Mouse (Mus musculus): ENCODE results near the gene Kifc3. TPM values are rescaled to one million over a fixed set of nuclear protein-coding genes. Genes with fewer than 3 reads are reported as not detected.

The Kifc3 gene
- polyA plus RNA-seq, 1 experiment from 2014 or later: 19.4 TPM

DNA sequence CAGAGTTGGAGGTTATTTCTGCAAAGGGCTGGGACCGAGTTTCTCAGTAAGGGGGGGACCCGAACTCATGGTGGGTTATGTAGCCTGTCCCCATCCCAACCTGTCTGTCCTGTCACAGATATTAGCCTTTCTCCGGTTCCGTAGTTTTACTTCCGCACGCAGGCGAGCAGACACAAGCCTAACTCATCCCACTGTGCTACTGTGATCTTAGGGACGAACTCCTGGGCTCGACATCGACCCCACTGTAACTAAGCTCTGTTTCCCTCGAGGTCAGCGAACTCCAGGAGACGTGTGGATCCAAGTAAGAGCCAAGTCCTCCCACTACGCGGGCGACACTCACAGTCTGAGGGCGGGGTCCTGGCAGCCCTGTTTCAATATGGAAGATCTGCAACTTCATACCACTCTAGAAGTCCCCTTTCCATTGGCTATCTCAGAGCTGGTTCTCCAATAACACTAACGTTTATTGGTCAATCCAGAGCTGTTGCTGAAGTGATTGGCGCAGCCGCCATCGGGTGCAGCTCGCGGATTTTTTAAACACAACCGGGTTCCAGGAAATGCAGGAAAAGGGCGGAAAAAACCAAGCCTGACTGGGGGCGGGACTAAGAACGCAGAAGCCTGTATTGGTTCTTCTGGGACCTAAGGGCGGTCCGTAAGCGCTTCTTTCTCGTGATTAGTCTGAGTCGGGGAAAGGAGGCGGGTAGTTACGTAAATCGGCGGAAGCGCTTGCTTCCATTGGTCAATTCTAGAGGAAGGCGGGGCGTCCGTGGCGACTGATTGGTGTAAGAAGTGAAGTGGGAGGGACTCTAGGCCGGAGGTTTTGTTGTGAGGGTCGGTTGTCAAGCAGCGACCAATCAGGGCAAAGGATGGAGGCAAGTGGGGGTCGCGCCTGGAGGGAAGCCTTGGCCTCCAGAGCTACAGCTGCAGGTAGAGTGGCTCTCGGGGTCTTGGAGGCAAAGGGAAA lies 122.0 kb downstream of the Kifc3 start, which contains the start of gene Katnb1:
Gene Katnb1, plus strand, starts transcription at position 806 of the 961 bp plus-strand sequence.
- ATAC-seq (ENCODE audit: low FRiP score, low TSS enrichment) (peak; percentile 97), DNase-seq (peak; percentile 99)
- H3K27ac ChIP-seq (replicated peaks; ENCODE audit: low read depth, low read length): peak within 1 kb of the TSS; percentile 80
- H3K4me1 ChIP-seq (ENCODE audit: control insufficient read depth, insufficient read depth, low read length): peaks cover 11% of the 10 kb centered on the region
- peaks cover 27% of the 10 kb centered on the region for H3K36me3 ChIP-seq (ENCODE audit: control insufficient read depth, insufficient read depth, low read length)
- peak within 1 kb of the TSS; percentile 70 for H3K9ac ChIP-seq (replicated peaks; ENCODE audit: low read length)
- peak within 1 kb of the TSS; percentile 64 for H3K4me3 ChIP-seq (replicated peaks; ENCODE audit: low read depth, low read length)
- H3K9me3 ChIP-seq (ENCODE audit: control insufficient read depth, low read length): no peaks in the 10 kb centered on the region
- H3K27me3 ChIP-seq (ENCODE audit: control insufficient read depth, insufficient read depth, low read length): no peaks in the 10 kb centered on the region
- H3K4me2 ChIP-seq (ENCODE audit: low read length): peak within 1 kb of the TSS; percentile 94
- under 1% methylated on average over 47 of the region's 47 CpGs for WGBS

DNA sequence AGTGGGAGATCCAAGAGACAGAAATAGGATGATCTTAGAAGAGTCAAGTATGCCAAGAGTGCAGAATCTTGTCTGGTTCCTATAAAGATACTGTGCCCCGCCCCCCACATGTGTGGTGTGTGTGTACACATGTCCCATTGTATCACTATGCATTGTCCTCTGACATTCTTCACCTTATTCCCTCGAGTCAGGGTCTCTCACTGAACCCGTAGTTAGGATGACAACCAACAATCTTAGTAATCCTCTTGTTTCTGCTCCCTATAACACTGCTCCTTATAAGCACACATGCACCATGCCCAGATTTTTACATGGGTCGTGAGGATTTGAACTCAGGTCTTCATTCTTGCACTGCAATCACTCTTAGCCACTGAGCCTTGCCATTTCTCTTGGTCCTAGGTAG lies 123.3 kb downstream of the Kifc3 start:
- WGBS: 85% methylated on average over 4 of the region's 4 CpGs
- H3K9ac ChIP-seq (replicated peaks; ENCODE audit: low read length): no peak overlapping the region
- H3K4me1 ChIP-seq (ENCODE audit: control insufficient read depth, insufficient read depth, low read length): peaks cover 11% of the 10 kb centered on the region
- H3K9me3 ChIP-seq (ENCODE audit: control insufficient read depth, low read length): no peaks in the 10 kb centered on the region
- no peak overlapping the region for H3K27ac ChIP-seq (replicated peaks; ENCODE audit: low read depth, low read length)
- peaks cover 15% of the 10 kb centered on the region for H3K36me3 ChIP-seq (ENCODE audit: control insufficient read depth, insufficient read depth, low read length)
- no peak overlapping the region for H3K4me3 ChIP-seq (replicated peaks; ENCODE audit: low read depth, low read length)
- H3K4me2 ChIP-seq (ENCODE audit: low read length): no peak overlapping the region
- no peak for ATAC-seq (ENCODE audit: low FRiP score, low TSS enrichment)
- H3K27me3 ChIP-seq (ENCODE audit: control insufficient read depth, insufficient read depth, low read length): no peaks in the 10 kb centered on the region
- DNase-seq: no peak

DNA sequence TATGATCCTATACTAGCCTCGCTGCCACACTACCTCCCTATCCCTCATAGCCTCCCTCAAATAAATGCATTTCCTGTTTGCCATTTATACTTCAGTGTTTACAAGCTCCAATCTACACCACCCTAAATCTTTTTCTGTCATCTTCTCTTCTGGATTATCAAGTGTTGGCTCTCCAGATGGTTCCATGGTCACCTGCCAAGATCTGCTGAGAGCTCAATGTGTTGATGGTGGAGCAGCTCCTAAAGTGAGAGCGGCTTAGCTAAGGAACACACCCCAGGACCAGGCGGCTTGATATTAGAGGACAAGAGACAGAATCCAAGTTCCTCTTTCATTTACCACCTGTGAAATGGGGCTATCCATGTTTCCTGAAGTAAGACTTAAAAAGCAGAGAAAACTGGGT lies 124.6 kb downstream of the Kifc3 start:
- Histone ChIP-seq H3K36me3 (ENCODE audit: control insufficient read depth, insufficient read depth, low read length) (0 out of 2 replicates have a peak, but pooled peaks cover 5% of the 10 kb centered on the region), H3K4me3 (replicated peaks; ENCODE audit: low read depth, low read length) (no peak overlapping the region), H3K9me3 (ENCODE audit: control insufficient read depth, low read length) (no peaks in the 10 kb centered on the region), H3K27me3 (ENCODE audit: control insufficient read depth, insufficient read depth, low read length) (no peaks in the 10 kb centered on the region), H3K4me1 (ENCODE audit: control insufficient read depth, insufficient read depth, low read length) (peaks cover 11% of the 10 kb centered on the region), H3K4me2 (ENCODE audit: low read length) (no peak overlapping the region), H3K9ac (replicated peaks; ENCODE audit: low read length) (no peak overlapping the region), H3K27ac (replicated peaks; ENCODE audit: low read depth, low read length) (no peak overlapping the region)
- ATAC-seq (ENCODE audit: low FRiP score, low TSS enrichment) (no peak), DNase-seq (no peak)
- 83% methylated on average over 3 of the region's 3 CpGs for WGBS

DNA sequence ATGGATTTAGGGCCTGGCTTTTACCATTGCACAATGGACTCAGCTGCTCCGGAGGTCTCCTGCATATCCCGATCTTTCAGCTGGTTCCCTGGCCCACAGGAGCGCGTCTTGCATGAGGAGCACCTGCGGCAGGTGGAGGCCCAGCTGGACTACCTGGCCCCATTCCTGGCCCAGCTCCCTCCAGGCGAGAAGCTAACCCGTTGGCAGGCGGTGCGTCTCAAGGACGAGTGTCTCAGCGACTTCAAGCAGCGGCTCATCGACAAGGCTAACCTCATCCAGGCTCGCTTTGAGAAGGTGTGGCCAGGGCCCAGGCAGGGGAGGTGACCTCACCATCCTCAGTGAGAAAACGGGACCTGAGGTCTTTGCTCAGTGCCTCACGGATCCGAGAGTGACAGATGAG lies 126.5 kb downstream of the Kifc3 start:
- Histone ChIP-seq H3K4me1 (ENCODE audit: control insufficient read depth, insufficient read depth, low read length) (0 out of 2 replicates have a peak, but pooled peaks cover 3% of the 10 kb centered on the region), H3K27me3 (ENCODE audit: control insufficient read depth, insufficient read depth, low read length) (no peaks in the 10 kb centered on the region), H3K9me3 (ENCODE audit: control insufficient read depth, low read length) (no peaks in the 10 kb centered on the region), H3K36me3 (ENCODE audit: control insufficient read depth, insufficient read depth, low read length) (no peaks in the 10 kb centered on the region), H3K4me2 (ENCODE audit: low read length) (no peak overlapping the region), H3K27ac (replicated peaks; ENCODE audit: low read depth, low read length) (no peak overlapping the region), H3K4me3 (replicated peaks; ENCODE audit: low read depth, low read length) (no peak overlapping the region), H3K9ac (replicated peaks; ENCODE audit: low read length) (no peak overlapping the region)
- DNase-seq (no peak), ATAC-seq (ENCODE audit: low FRiP score, low TSS enrichment) (no peak)
- whole genome bisulfite sequencing: 81% methylated on average over 17 of the region's 17 CpGs

DNA sequence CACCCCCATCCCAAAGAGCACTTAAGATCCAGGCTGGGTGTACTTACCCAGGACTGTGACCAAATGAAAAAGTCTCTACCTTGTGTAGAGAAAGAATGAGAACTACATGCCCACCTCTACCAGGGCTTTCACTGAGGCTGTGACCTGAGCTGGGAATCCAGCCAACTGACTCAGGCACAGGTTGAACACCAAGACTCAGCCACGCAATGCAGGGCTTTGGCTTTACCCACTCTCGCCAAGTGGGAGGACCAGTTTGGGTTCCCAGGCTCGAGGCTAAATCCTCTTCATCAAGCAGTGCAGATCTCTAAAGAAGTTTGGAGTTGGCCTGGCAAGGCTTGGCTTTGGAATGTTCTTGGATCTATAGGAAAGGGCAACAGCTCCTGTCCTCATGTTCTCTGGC lies 127.1 kb downstream of the Kifc3 start:
- no peak for ATAC-seq (ENCODE audit: low FRiP score, low TSS enrichment)
- Histone ChIP-seq H3K9me3 (ENCODE audit: control insufficient read depth, low read length) (no peaks in the 10 kb centered on the region), H3K4me2 (ENCODE audit: low read length) (no peak overlapping the region), H3K36me3 (ENCODE audit: control insufficient read depth, insufficient read depth, low read length) (no peaks in the 10 kb centered on the region), H3K27ac (replicated peaks; ENCODE audit: low read depth, low read length) (no peak overlapping the region), H3K27me3 (ENCODE audit: control insufficient read depth, insufficient read depth, low read length) (no peaks in the 10 kb centered on the region), H3K9ac (replicated peaks; ENCODE audit: low read length) (no peak overlapping the region), H3K4me3 (replicated peaks; ENCODE audit: low read depth, low read length) (no peak overlapping the region), H3K4me1 (ENCODE audit: control insufficient read depth, insufficient read depth, low read length) (0 out of 2 replicates have a peak, but pooled peaks cover 3% of the 10 kb centered on the region)
- WGBS: 75% methylated on average over 3 of the region's 3 CpGs
- DNase-seq: no peak

DNA sequence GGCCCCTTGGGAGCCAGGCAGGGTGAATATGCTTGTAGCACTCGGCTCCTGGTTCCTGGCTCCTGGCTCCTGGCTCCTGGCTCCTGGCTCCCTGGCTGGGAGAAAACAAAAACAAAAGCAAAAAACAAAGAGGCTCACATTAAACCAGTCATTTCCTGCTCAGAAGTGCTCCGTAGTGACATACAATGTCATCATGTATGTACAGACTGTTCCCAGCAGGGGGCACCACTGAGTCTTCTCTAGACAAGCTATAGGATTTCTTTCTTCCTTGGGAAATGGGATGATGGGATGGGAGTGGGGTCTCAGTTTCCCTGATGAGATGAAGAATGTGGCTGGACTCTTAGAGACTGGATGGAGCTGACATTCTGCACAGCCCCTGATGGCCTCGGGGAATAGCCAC lies 135.0 kb downstream of the Kifc3 start:
- DNase-seq: peak; percentile 70
- Histone ChIP-seq H3K36me3 (ENCODE audit: control insufficient read depth, insufficient read depth, low read length) (no peaks in the 10 kb centered on the region), H3K27me3 (ENCODE audit: control insufficient read depth, insufficient read depth, low read length) (no peaks in the 10 kb centered on the region), H3K27ac (replicated peaks; ENCODE audit: low read depth, low read length) (no peak overlapping the region), H3K9me3 (ENCODE audit: control insufficient read depth, low read length) (no peaks in the 10 kb centered on the region), H3K4me1 (ENCODE audit: control insufficient read depth, insufficient read depth, low read length) (no peaks in the 10 kb centered on the region), H3K9ac (replicated peaks; ENCODE audit: low read length) (no peak overlapping the region), H3K4me2 (ENCODE audit: low read length) (no peak overlapping the region), H3K4me3 (replicated peaks; ENCODE audit: low read depth, low read length) (no peak overlapping the region)
- 62% methylated on average over 3 of the region's 3 CpGs for WGBS
- ATAC-seq (ENCODE audit: low FRiP score, low TSS enrichment): no peak

DNA sequence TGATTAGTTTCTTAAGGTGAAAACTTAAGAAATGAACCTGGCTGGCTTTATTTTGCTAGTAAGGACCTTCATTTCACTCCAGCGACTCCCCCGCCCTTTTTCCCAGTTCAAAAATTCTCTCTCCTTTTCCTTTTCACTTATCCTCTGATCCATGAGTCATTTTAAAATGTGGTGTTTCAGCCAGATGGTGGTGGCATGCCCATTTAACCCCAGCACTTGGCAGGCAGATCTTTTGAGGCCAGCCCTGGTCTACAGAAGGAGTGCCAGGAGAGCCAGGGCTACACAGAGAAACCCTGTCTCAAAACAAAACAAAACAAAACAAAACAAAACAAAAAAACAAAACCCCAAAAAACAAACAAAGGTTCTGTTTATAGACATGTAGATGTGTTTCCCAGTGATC lies 138.1 kb downstream of the Kifc3 start:
- Histone ChIP-seq H3K9ac (replicated peaks; ENCODE audit: low read length) (no peak overlapping the region), H3K4me3 (replicated peaks; ENCODE audit: low read depth, low read length) (no peak overlapping the region), H3K27ac (replicated peaks; ENCODE audit: low read depth, low read length) (no peak overlapping the region), H3K4me2 (ENCODE audit: low read length) (no peak overlapping the region), H3K36me3 (ENCODE audit: control insufficient read depth, insufficient read depth, low read length) (no peaks in the 10 kb centered on the region), H3K4me1 (ENCODE audit: control insufficient read depth, insufficient read depth, low read length) (no peaks in the 10 kb centered on the region), H3K27me3 (ENCODE audit: control insufficient read depth, insufficient read depth, low read length) (no peaks in the 10 kb centered on the region), H3K9me3 (ENCODE audit: control insufficient read depth, low read length) (no peaks in the 10 kb centered on the region)
- 93% methylated on average over 2 of the region's 2 CpGs for WGBS
- ATAC-seq (ENCODE audit: low FRiP score, low TSS enrichment) (no peak), DNase-seq (no peak)

DNA sequence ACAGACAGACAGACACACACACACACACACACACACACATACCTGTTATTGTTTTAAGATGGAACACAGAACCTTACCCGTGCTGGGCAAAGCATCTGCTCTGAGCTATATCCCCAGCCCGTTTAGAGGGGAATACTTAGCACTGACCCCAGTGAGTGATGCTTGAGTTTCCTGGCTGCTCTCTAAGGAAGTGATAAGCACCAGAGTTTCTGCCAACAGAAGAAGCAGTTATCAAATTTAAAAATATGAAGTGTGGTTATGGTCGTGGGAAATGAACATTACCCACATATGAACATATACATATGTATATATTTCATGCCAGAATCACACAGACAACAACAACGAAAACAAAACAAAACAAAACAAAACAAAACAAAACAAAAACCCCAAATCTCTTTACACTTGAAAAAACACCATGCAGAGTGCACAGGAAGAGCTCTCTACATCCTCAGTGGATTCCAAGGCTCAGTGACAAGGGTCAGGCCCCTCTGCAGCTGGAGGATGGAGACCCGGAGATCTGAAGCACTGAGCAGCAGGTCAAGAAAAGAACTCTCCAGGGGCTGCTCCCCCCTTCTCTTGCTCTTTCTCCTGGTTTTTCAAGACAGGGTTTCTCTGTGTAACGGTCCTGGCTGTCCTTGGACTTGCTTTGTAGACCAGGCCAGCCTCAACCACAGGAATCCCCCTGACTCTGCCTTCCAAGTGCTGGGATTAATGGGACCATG lies 142.6 kb downstream of the Kifc3 start:
- ATAC-seq (ENCODE audit: low FRiP score, low TSS enrichment): no peak
- H3K9me3 ChIP-seq (ENCODE audit: control insufficient read depth, low read length): no peaks in the 10 kb centered on the region
- H3K36me3 ChIP-seq (ENCODE audit: control insufficient read depth, insufficient read depth, low read length): no peaks in the 10 kb centered on the region
- H3K4me1 ChIP-seq (ENCODE audit: control insufficient read depth, insufficient read depth, low read length): no peaks in the 10 kb centered on the region
- no peak overlapping the region for H3K4me3 ChIP-seq (replicated peaks; ENCODE audit: low read depth, low read length)
- no peaks in the 10 kb centered on the region for H3K27me3 ChIP-seq (ENCODE audit: control insufficient read depth, insufficient read depth, low read length)
- no peak overlapping the region for H3K4me2 ChIP-seq (ENCODE audit: low read length)
- no peak overlapping the region for H3K9ac ChIP-seq (replicated peaks; ENCODE audit: low read length)
- H3K27ac ChIP-seq (replicated peaks; ENCODE audit: low read depth, low read length): no peak overlapping the region
- 73% methylated on average over 6 of the region's 6 CpGs for WGBS
- no peak for DNase-seq
